Mouse (Mus musculus) urinary bladder, postnatal 25 days (tissue): Measurements from ENCODE around the gene Otud7b.
"Not testable (repeated sequence)": the region's sequence is repeated elsewhere in the genome, so short reads cannot be mapped to it uniquely, and the experiment has no call there.

Experiments used
- DNase-seq: peaks from one replicate; pipeline ENCODE4 v3.0.0; 2022; ENCODE audit warnings: low spot score

Otud7b gene

GRCm38 (mm10) chr3:96151836-96152235 lies 47.5 kb downstream of the Otud7b start:
- no peak for DNase-seq

GRCm38 (mm10) chr3:96152611-96153010 lies 48.3 kb downstream of the Otud7b start:
- DNase-seq: no peak

- no peak for DNase-seq
Observed at GRCm38 (mm10) chr3:96155501-96155900, 51.2 kb downstream of the Otud7b start.

GRCm38 (mm10) chr3:96159820-96160219 lies 55.5 kb downstream of the Otud7b start:
- DNase-seq: no peak

- DNase-seq: peak; percentile 47
Observed at GRCm38 (mm10) chr3:96160222-96160802, 56.0 kb downstream of the Otud7b start.

GRCm38 (mm10) chr3:96160803-96161516 lies 56.6 kb downstream of the Otud7b start:
- DNase-seq: peak; percentile 55

- DNase-seq: peak; percentile 28
Observed at GRCm38 (mm10) chr3:96161869-96162840, 57.8 kb downstream of the Otud7b start, which contains the start of gene Mtmr11. Gene Mtmr11, plus strand, starts transcription at chr3:96162004.

GRCm38 (mm10) chr3:96163040-96163439 lies 58.7 kb downstream of the Otud7b start:
- DNase-seq: no peak

GRCm38 (mm10) chr3:96168466-96169158 lies 64.3 kb downstream of the Otud7b start:
- no peak for DNase-seq

- DNase-seq: no peak
Observed at GRCm38 (mm10) chr3:96170276-96170675, 65.9 kb downstream of the Otud7b start.

- no peak for DNase-seq
Observed at GRCm38 (mm10) chr3:96170976-96171545, 66.7 kb downstream of the Otud7b start.

- DNase-seq: no peak
Observed at GRCm38 (mm10) chr3:96171583-96172196, 67.4 kb downstream of the Otud7b start.

- DNase-seq: peak; percentile 75
Observed at GRCm38 (mm10) chr3:96172197-96173178, 68.2 kb downstream of the Otud7b start, which contains the start of gene Sf3b4. Gene Sf3b4, plus strand, starts transcription at chr3:96172332.

- DNase-seq: no peak
Observed at GRCm38 (mm10) chr3:96173185-96173584, 68.9 kb downstream of the Otud7b start.

- not testable (repeated sequence) for DNase-seq
Observed at GRCm38 (mm10) chr3:96174042-96174441, 69.7 kb downstream of the Otud7b start.

- no peak for DNase-seq
Observed at GRCm38 (mm10) chr3:96175251-96175650, 70.9 kb downstream of the Otud7b start.

- DNase-seq: no peak
Observed at GRCm38 (mm10) chr3:96178427-96178826, 74.1 kb downstream of the Otud7b start.

GRCm38 (mm10) chr3:96178902-96179301 lies 74.6 kb downstream of the Otud7b start:
- DNase-seq: no peak

GRCm38 (mm10) chr3:96179531-96179930 lies 75.2 kb downstream of the Otud7b start:
- DNase-seq: no peak
